Mouse (Mus musculus): Measurements from ENCODE around the gene Akap13.

DNA sequence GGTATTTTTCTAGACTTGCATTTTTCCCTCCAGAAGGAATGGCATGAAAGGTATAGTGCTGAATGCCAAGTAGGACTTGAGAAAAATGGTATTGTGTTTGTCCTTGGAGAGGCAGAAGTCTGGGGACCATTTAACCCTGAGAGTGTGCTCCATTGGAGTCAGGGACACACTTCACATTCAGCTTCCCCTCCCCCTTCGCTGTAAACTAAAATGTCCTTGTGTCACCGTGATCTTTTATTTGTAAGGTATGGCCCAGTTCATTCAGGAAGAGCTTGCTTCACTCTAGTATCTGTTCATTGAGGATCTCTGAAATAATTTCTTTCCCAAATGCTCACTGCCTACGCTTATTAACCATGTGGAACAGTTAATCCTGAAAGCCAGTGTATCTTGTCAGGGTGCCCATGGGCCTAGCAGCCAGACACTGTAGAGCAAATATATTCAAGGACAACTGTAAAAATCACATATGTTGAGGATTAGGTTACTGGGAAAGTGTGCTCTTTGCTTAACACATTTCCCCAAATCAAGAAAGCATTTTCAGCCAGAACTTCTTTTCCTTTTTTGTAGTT is 165.1 kb downstream of the Akap13 start:
- TF ChIP-seq POLR2A (IDR thresholded peaks at IDR 0.05; ENCODE audit: extremely low read depth, insufficient read depth, low read length) (no peak), CTCF (IDR thresholded peaks at IDR 0.05; ENCODE audit: extremely low read depth, insufficient read depth, low read length) (no peak)

Measured in cortical plate, adult 2 months (tissue).